Mouse (Mus musculus) skeletal muscle tissue, adult 2 months (tissue): ENCODE measurements at regions not wholly inside any gene's neighbourhood (a gene's known extent, or its start where the extent isn't known, plus 50 kb on each side); places are given as distances from the start of the nearest gene placed in this dataset.

ENCODE experiments used
- DNase-seq: peaks from one replicate; pipeline ENCODE4 v3.0.0-alpha.2; 2012; ENCODE audit warnings: low read depth, low spot score

GRCm38 (mm10) chr11:79765396-79765795, 174.4 kb downstream of the Rab11fip4 start:
- DNase-seq, result no peak

- DNase-seq, result no peak
These were observed 173.0 kb downstream of the Rab11fip4 start for GRCm38 (mm10) chr11:79764026-79764425.

- DNase-seq, result no peak
These were observed 171.6 kb downstream of the Rab11fip4 start for GRCm38 (mm10) chr11:79762654-79763053.

- DNase-seq, result no peak
These were observed 171.0 kb downstream of the Rab11fip4 start for GRCm38 (mm10) chr11:79762027-79762426.

- no peak for DNase-seq
These were observed 169.5 kb downstream of the Rab11fip4 start for GRCm38 (mm10) chr11:79760533-79760932.

- no peak for DNase-seq
These were observed 167.3 kb downstream of the Rab11fip4 start for GRCm38 (mm10) chr11:79758281-79758680.

GRCm38 (mm10) chr11:79757513-79758071, 166.6 kb downstream of the Rab11fip4 start:
- DNase-seq, result no peak

- no peak for DNase-seq
These were observed 165.4 kb downstream of the Rab11fip4 start for GRCm38 (mm10) chr11:79756305-79756846.

GRCm38 (mm10) chr11:79753491-79753890, 162.5 kb downstream of the Rab11fip4 start:
- DNase-seq, result no peak

GRCm38 (mm10) chr11:79752717-79753480, 161.9 kb downstream of the Rab11fip4 start:
- DNase-seq, result no peak

- no peak for DNase-seq
These were observed 161.0 kb downstream of the Rab11fip4 start for GRCm38 (mm10) chr11:79751751-79752716.

GRCm38 (mm10) chr11:79750943-79751342, 159.9 kb downstream of the Rab11fip4 start:
- DNase-seq, result no peak

GRCm38 (mm10) chr11:79749755-79750434, 158.9 kb downstream of the Rab11fip4 start:
- DNase-seq, result no peak

GRCm38 (mm10) chr11:79749141-79749540, 158.1 kb downstream of the Rab11fip4 start:
- DNase-seq, result no peak

- DNase-seq, result no peak
These were observed 157.7 kb downstream of the Rab11fip4 start for GRCm38 (mm10) chr11:79748606-79749125.

GRCm38 (mm10) chr11:79747801-79748200, 156.8 kb downstream of the Rab11fip4 start:
- DNase-seq, result no peak
